Mouse (Mus musculus): ENCODE results near the gene Kcnn1.

Gene Kcnn1

GRCm38 (mm10) chr8:70816679-70817078 lies 46.4 kb downstream of the Kcnn1 start:
- DNase-seq (ENCODE audit: low spot score in 2 of 2), result peak in 1 of 2 experiments; percentile 79

GRCm38 (mm10) chr8:70812885-70813284 lies 50.2 kb downstream of the Kcnn1 start:
- no peak for DNase-seq (ENCODE audit: low spot score in 2 of 2)

GRCm38 (mm10) chr8:70812055-70812454 lies 51.0 kb downstream of the Kcnn1 start:
- DNase-seq (ENCODE audit: low spot score in 2 of 2), result no peak

- DNase-seq (ENCODE audit: low spot score in 2 of 2), result no peak
These were observed 51.9 kb downstream of the Kcnn1 start for GRCm38 (mm10) chr8:70810962-70811680.

GRCm38 (mm10) chr8:70808955-70809701 lies 53.9 kb downstream of the Kcnn1 start:
- DNase-seq (ENCODE audit: low spot score in 2 of 2), result no peak

- no peak for DNase-seq (ENCODE audit: low spot score in 2 of 2)
These were observed 54.8 kb downstream of the Kcnn1 start, which contains the start of gene Il12rb1 for GRCm38 (mm10) chr8:70808239-70808638. Il12rb1 (plus strand) TSS chr8:70808449.

- DNase-seq (ENCODE audit: low spot score in 2 of 2), result no peak
These were observed 55.8 kb downstream of the Kcnn1 start for GRCm38 (mm10) chr8:70807304-70807703.

GRCm38 (mm10) chr8:70806541-70806940 lies 56.5 kb downstream of the Kcnn1 start:
- peak in 1 of 2 experiments; percentile 68 for DNase-seq (ENCODE audit: low spot score in 2 of 2)

- DNase-seq (ENCODE audit: low spot score in 2 of 2), result peak; percentile 55 to 90
These were observed 58.4 kb downstream of the Kcnn1 start, which contains the start of gene Mast3 for GRCm38 (mm10) chr8:70804481-70805206. Mast3 (minus strand) TSS chr8:70805054.

GRCm38 (mm10) chr8:70803761-70804480 lies 59.1 kb downstream of the Kcnn1 start:
- peak; percentile 66 to 84 for DNase-seq (ENCODE audit: low spot score in 2 of 2)

GRCm38 (mm10) chr8:70802786-70803510 lies 60.1 kb downstream of the Kcnn1 start:
- DNase-seq (ENCODE audit: low spot score in 2 of 2), result no peak

- DNase-seq (ENCODE audit: low spot score in 2 of 2), result no peak
These were observed 61.2 kb downstream of the Kcnn1 start for GRCm38 (mm10) chr8:70801830-70802229.

GRCm38 (mm10) chr8:70801156-70801555 lies 61.9 kb downstream of the Kcnn1 start:
- no peak for DNase-seq (ENCODE audit: low spot score in 2 of 2)

- DNase-seq (ENCODE audit: low spot score in 2 of 2), result no peak
These were observed 62.4 kb downstream of the Kcnn1 start for GRCm38 (mm10) chr8:70800648-70801047.

- DNase-seq (ENCODE audit: low spot score in 2 of 2), result no peak
These were observed 64.8 kb downstream of the Kcnn1 start for GRCm38 (mm10) chr8:70798281-70798680.

GRCm38 (mm10) chr8:70797081-70798070 lies 65.7 kb downstream of the Kcnn1 start:
- peak; percentile 77 to 85 for DNase-seq (ENCODE audit: low spot score in 2 of 2)

- DNase-seq (ENCODE audit: low spot score in 2 of 2), result no peak
These were observed 66.5 kb downstream of the Kcnn1 start for GRCm38 (mm10) chr8:70796403-70797080.

GRCm38 (mm10) chr8:70795370-70795769 lies 67.7 kb downstream of the Kcnn1 start:
- no peak for DNase-seq (ENCODE audit: low spot score in 2 of 2)

- no peak for DNase-seq (ENCODE audit: low spot score in 2 of 2)
These were observed 68.8 kb downstream of the Kcnn1 start for GRCm38 (mm10) chr8:70794215-70794614.
